ENCODE assay signal across 11 mouse cellular contexts in genomic region chr9:49915046-49915719, GRCm38 (mm10).
A peak's percentile ranks its signal among the peaks of the same experiment; 100 is the strongest.
DNase-seq lines count a peak whose midpoint lies in the region; ATAC-seq and TF ChIP-seq lines count a peak whose summit lies in the region.
"Had no signal": no experiment of that assay in that cellular context is flagged by ENCODE, and none has a peak within 500 bp of the region (broad histone marks: within the 10 kb centered on the region; RNA-seq: fewer than 3 reads in every experiment).

No protein-coding gene starts in this region.

- peak overlapping the region; percentile 55 for H3K27ac ChIP-seq in left cerebral cortex, adult 2 months
- no peak overlapping the region for H3K27ac ChIP-seq in stomach, postnatal 0 days (replicated peaks)
- no peak overlapping the region for H3K27ac ChIP-seq in limb, embryonic 10.5 days
- H3K27ac ChIP-seq: forebrain, embryonic 12.5 days; hindbrain, embryonic 12.5 days; liver, embryonic 14.5 days had no signal

- 69% methylated on average over 4 of the region's 4 CpGs for WGBS in stomach, postnatal 0 days
- WGBS in limb, embryonic 10.5 days: 80% methylated on average over 4 of the region's 4 CpGs

- ATAC-seq in stomach, postnatal 0 days (ENCODE audit: low FRiP score, low TSS enrichment): no peak

- H3K4me1 ChIP-seq in stomach, postnatal 0 days (replicated peaks; ENCODE audit: control insufficient read depth, insufficient read depth): no peaks in the 10 kb centered on the region
- peaks cover 6% of the 10 kb centered on the region; the same call in 1 of the 2 replicates for H3K4me1 ChIP-seq in limb, embryonic 10.5 days
- H3K4me1 ChIP-seq: forebrain, embryonic 12.5 days; hindbrain, embryonic 12.5 days had no signal

- no peak for TF ChIP-seq EP300 in stomach, postnatal 0 days (optimal IDR thresholded peaks at IDR 0.05)

- intact Hi-C loops in left cerebral cortex, adult 2 months (cut with DNase I): no loop called here

- TF ChIP-seq CTCF in left cerebral cortex, adult 2 months (IDR thresholded peaks at IDR 0.05): no peak
- no peak for TF ChIP-seq CTCF in stomach, postnatal 0 days (IDR thresholded peaks at IDR 0.05; ENCODE audit: low read depth)

- H3K9ac ChIP-seq in stomach, postnatal 0 days (ENCODE audit: low read length): no peak overlapping the region
- H3K9ac ChIP-seq: forebrain, embryonic 12.5 days; hindbrain, embryonic 12.5 days; liver, embryonic 14.5 days had no signal

- H3K4me2 ChIP-seq in stomach, postnatal 0 days (replicated peaks; ENCODE audit: low read depth): no peak overlapping the region
- H3K4me2 ChIP-seq: forebrain, embryonic 12.5 days; hindbrain, embryonic 12.5 days had no signal

- no peaks in the 10 kb centered on the region for H3K27me3 ChIP-seq in stomach, postnatal 0 days (ENCODE audit: control insufficient read depth, insufficient read depth, low read length)
- no peaks in the 10 kb centered on the region for H3K27me3 ChIP-seq in limb, embryonic 10.5 days (ENCODE audit: low read depth, poor library complexity, severe bottlenecking)
- H3K27me3 ChIP-seq: forebrain, embryonic 12.5 days; hindbrain, embryonic 12.5 days had no signal

- no peak overlapping the region for H3K4me3 ChIP-seq in left cerebral cortex, adult 2 months
- no peak overlapping the region for H3K4me3 ChIP-seq in stomach, postnatal 0 days (ENCODE audit: low read depth, low read length)
- H3K4me3 ChIP-seq in limb, embryonic 10.5 days: no peak overlapping the region
- H3K4me3 ChIP-seq: forebrain, embryonic 12.5 days; hindbrain, embryonic 12.5 days had no signal

- DNase-seq in cerebellum, adult 11 months: peak; percentile 15
- no peak for DNase-seq in cerebellum, adult 8-10 months
- DNase-seq in right cerebral cortex, adult 18-20 months: peak; percentile 68
- no peak for DNase-seq in right cerebral cortex, postnatal 14 days
- peak in 1 of 2 experiments; percentile 32 for DNase-seq in left cerebral cortex, adult 2 months (ENCODE audit: extremely low spot score in 1 of 2, low spot score in 2 of 2)
- peak; percentile 17 for DNase-seq in stomach, postnatal 0 days (ENCODE audit: low spot score)
- no peak for DNase-seq in spleen, adult 18-20 months
- no peak for DNase-seq in limb, embryonic 10.5 days (ENCODE audit: low spot score)

- no peaks in the 10 kb centered on the region for H3K9me3 ChIP-seq in stomach, postnatal 0 days (ENCODE audit: control insufficient read depth, low read length)
- H3K9me3 ChIP-seq in limb, embryonic 10.5 days (replicated peaks): no peaks in the 10 kb centered on the region
- H3K9me3 ChIP-seq: forebrain, embryonic 12.5 days; hindbrain, embryonic 12.5 days had no signal

- H3K36me3 ChIP-seq in stomach, postnatal 0 days (ENCODE audit: control insufficient read depth, insufficient read depth, low read length): no peaks in the 10 kb centered on the region
- H3K36me3 ChIP-seq in limb, embryonic 10.5 days: no peaks in the 10 kb centered on the region
- H3K36me3 ChIP-seq: forebrain, embryonic 12.5 days; hindbrain, embryonic 12.5 days had no signal

Comparison
In these comparisons a context has a peak if more than half of its experiments do, and no peak if none do; other contexts are left out.
1. DNase-seq: peak in cerebellum, adult 11 months (single experiment), right cerebral cortex, adult 18-20 months (single experiment) and stomach, postnatal 0 days (single experiment); none in cerebellum, adult 8-10 months (single experiment), right cerebral cortex, postnatal 14 days (single experiment), spleen, adult 18-20 months (0 of 2) and limb, embryonic 10.5 days (single experiment).